Mouse (Mus musculus) heart, postnatal 25 days (tissue): Measurements from ENCODE around the gene Anapc15. TPM values are rescaled to one million over a fixed set of nuclear protein-coding genes. Genes with fewer than 3 reads are reported as not detected.

Experiments used
- DNase-seq: peaks from one replicate; pipeline ENCODE4 v3.0.0; 2022; ENCODE audit warnings: low spot score
- intact Hi-C: fragments of 180-260 bp; cut with DNase I; formaldehyde crosslinking; loops from one replicate; pipeline ENCODE4 v1.15.1; 2025
- total RNA-seq, 2 experiments: library from RNA; stranded (reverse); gene quantifications; 2 replicates each; pipeline ENCODE4 v1.2.3; 2021

Gene Anapc15
- total RNA-seq, 2 experiments from 2014 or later, result 16.5 to 17.9 TPM

DNA sequence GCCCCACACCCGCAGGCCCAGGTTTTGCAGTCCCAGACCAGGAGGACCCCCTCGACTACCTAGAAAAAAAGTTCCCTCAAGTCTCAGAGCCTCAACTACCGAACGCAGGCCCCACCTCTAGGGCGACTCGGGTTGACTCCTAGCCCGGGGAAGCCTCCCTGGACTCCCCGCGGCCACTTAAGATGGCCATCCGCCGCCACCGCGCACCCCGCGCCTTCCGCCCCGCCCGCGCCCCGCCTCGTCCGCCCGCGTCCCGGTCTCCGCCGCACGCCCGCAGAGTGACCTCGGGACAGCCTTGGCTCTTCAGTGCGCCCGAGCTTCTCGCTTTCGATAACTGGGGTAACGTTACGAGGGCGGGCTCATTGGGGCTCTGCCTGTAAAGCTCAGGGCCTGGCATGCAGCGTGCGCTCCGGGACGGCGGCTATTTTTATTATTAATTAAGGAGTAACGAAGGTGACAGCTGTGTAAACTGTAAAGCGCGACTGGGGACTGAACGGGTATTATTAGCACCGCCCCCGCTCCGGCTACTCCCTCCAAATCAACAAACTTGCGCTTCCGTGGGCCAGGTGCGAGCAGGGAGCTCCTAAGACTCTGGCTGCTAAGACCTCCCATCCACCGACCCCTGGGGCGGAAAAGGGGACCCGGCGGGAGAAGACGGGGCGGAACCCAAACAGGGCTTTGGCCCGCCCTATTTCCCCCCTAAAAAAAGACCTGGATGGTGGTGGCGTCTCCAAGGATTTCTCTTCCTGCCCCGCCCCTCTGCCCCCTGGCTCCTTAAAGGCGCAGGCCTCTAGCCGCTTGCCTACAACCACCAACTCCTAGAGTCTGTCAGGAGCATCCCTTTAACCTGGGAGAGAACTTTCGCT, 25.7 kb upstream of the Anapc15 start, which contains the start of gene Inppl1:
Gene Inppl1, minus strand, starts transcription at position 624 of the 866 bp plus-strand sequence.
- intact Hi-C loops, result loop anchor here (2.0 to 5.0 kb wide), 3 partner anchors 15 to 161 kb away; partner anchors contain the start of gene Tomt
- DNase-seq, result peak; percentile 89

DNA sequence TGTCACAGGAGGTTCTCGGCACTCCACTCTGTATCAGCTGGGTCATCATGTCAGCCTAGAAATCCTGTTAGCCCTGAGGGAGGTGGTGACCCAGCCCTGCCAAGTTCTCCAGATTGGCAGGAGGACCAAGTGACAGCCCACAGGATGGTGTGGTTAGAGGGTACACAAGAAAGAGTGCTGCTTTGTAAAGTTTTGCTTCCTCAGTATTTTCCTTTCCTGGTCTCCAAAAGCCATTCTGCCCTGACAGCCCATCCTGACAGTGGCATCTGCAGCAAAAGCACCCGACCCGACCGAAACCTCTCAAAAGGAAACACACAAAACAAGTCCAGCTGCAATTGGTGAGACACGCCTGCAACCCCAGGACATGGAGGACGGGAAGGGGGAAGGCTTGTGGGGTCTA, 19.3 kb upstream of the Anapc15 start:
- intact Hi-C loops, result no loop called here
- no peak for DNase-seq

DNA sequence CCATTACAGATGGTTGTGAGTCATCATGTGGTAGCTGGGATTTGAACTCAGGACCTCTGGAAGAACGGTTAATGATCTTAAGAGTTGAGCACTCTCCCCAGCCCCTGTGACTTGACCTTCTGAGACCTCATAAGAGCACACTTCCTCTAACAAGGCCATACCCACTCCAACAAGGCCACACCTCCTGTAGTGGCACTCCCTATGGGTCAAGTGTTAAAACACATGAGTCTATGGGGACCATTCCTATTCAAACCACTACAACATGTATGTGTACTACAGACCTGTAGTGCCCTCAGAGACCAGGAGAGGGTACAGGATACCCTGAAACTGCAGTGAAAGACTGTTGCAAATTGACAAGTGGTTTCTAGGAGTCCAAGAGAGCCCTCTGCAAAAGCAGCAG, 15.6 kb upstream of the Anapc15 start:
- intact Hi-C loops, result no loop called here
- no peak for DNase-seq

DNA sequence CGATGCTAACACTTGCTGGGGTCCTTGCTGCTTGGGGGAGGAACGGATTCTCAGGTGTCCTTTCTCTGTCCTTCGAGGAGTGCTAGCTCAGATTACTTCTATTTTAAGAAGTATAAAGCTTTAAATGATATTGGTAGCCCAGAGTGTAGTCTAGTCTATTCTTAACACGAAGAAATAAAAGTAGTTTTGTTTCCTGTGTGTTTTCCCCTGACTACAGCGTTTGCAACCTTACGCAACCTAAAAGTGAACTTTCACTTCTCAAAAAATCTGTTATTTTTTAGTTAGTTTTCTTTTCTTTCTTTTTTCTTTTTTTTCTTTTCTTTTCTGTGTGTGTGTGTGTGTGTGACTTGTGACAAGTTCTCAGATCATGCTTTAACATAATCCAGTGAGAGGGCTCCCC, 11.8 kb upstream of the Anapc15 start:
- DNase-seq, result no peak
- intact Hi-C loops, result no loop called here

DNA sequence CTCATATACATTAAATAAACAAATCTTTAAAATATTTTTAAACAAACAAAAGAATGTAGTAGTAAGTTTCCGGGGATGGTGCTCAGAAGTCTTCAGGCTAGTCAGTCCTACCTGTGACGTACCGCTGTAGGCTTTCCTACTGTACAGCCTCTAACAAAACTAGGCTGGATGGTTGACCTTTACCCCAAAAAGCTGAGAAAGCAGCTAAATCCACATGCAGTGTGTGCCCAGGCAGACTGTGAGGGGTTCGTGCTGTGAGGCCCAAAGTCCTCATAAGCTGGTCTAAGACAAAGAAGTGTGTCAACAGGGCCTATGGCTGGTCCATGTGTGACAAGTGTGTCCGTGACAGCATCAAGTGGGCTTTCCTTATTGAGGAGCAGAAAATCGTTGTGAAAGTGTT, 10.7 kb upstream of the Anapc15 start:
- intact Hi-C loops, result no loop called here
- DNase-seq, result no peak

DNA sequence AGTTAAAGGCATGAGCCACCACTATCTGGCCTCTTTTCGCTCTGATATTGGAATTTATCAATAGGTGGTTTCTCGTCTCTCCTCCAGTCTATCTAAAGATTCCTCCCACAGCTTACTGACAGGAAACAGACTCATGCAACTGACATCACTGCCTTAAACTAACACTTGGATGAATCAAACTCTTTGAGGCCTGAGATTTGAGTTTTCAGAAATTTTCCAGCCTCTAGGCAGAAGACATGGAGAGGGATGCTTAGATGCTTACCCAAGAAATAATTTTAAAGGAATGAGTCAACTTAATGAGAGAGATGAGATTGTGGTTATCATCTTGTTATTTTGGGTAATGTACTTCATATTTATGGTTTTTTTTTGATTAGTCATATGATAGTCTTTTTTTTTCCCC, 9.7 kb upstream of the Anapc15 start:
- no peak for DNase-seq
- intact Hi-C loops, result no loop called here

DNA sequence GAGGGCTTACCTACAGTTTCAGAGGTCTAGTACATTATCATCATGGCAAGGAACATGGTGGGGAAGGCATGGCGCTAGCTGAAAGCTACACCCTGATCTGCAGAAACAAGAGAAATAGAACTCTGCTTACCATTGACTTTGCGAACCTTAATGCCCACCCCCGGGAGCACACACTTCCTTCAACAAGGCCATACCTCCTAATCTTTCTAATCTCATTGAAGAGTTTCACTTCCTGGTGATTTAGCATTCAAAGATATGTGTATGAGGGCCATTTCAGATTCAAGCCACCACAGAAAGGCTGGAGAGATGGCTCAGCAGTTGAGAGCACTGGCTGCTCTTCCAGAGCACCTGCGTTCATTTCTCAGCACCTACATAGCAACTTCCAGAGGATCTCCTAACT, 6.4 kb upstream of the Anapc15 start, which contains the start of gene Folr2:
Gene Folr2, minus strand, starts transcription at position 101 of the 400 bp plus-strand sequence.
- intact Hi-C loops, result no loop called here
- no peak for DNase-seq

DNA sequence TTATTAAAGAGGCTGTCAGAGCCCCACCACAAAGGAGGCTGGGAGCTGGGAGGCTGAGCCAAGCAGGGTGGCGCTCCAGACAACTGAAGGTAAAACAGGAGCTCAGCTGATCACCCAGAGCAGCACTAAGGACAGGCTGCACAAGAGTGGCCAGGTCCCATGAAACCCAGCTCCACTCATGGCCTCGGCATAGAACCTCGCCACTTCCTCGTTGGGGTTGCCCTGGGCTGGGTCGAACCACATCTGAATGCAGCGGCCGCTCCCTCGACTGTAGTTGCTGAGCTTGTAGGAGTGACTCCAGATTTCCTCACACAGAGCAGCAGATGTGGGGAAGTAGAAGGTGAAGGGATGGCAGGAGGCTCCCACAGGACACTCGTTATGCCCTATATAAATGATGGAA, 5.2 kb upstream of the Anapc15 start:
- intact Hi-C loops, result no loop called here
- no peak for DNase-seq

DNA sequence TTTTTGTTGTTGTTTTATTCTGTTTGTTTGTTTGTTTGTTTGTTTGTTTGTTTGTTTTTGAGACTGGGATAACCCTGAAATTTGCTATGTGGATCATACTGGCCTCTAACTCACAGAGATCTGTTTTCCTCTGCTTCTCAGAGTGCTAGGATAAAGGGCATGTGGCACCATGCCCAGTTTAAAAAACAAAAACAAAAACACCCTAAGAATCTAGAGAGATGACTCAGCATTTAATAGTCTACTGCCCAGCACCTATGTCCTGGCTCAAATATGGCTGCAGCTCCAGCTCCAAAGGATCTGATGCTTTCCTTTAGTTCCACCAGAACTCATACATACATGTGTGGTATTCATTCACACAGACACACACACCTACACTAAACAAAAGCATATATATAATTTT, 2.5 kb upstream of the Anapc15 start:
- no peak for DNase-seq

DNA sequence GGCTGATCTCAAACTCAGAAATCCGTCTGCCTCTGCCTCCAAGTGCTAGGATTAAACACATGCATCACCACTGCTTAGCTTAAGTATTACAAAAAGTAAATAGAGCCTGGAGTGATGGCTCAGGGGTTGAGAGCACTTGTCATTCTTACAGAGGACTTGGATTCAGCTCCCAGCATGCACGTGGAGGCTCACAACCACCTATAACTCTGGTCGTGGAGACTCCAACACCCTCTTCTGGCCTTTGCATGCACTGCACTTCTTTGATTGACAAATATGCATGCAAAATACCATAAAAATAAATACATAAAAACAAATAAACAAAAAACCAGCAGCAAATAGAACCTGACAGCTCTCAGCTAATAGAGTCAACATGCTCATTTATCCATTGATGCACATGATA, 1.2 kb upstream of the Anapc15 start:
- DNase-seq, result no peak
- intact Hi-C loops, result no loop called here

More for the DNA sequence above, 2.5 kb upstream of the Anapc15 start:
- intact Hi-C loops, result no loop called here

DNA sequence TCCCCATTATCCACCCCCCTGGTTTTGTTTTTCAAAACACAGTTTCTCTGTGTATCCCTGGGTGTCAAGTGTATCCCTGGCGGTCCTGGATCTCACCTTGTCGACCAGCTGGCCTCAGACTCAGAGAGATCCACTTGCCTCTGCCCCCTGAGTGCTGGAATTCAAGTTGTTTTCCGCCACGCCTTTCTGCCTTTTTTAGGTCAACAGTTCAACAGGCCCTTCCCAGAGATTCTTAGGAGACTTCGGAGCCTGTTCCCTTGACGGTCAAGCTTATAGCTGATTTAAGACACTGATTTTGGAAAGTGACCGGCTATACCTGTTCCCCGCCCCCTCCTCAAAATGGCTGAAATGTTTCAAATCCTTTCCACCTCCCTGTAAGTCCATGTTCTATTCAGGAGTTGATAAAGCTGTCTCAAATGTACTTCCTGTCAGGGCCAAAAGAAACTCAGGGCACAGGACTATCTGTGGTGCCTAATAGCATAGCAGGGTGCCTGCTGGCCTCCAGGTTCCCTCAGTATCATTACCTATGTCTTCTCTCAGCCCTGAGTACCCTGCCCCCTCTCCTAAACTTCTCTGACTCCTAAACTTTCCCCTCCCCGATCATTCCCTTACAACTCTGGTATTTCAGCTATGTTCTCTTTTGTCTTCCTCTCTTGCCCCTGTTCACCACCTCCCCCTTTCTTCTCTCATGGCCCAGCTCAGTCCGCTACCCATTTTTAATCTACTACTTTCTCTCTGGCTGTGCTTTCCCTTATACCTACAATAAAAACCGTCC, 3.2 kb downstream of the Anapc15 start:
- intact Hi-C loops, result no loop called here

DNA sequence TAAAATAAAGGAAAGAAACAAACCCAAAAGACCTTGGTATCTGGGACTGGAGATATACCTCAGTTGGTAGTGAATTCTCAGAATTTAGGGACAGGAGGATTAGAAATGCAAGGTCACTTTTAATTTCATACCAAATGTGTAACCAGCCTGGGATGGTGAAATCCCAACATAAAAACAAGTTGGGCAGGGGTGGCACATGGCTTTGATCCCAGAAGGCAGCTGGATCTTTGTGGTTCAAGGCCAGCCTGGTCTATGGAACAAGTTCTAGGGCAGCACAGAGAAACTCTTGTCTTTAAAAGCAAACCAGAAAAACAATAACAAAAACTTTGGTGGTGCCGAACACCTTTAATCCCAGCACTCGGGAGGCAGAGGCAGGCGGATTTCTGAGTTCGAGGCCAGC, 4.0 kb downstream of the Anapc15 start:
- intact Hi-C loops, result no loop called here
- no peak for DNase-seq

More for the DNA sequence above, 3.2 kb downstream of the Anapc15 start:
- no peak for DNase-seq

DNA sequence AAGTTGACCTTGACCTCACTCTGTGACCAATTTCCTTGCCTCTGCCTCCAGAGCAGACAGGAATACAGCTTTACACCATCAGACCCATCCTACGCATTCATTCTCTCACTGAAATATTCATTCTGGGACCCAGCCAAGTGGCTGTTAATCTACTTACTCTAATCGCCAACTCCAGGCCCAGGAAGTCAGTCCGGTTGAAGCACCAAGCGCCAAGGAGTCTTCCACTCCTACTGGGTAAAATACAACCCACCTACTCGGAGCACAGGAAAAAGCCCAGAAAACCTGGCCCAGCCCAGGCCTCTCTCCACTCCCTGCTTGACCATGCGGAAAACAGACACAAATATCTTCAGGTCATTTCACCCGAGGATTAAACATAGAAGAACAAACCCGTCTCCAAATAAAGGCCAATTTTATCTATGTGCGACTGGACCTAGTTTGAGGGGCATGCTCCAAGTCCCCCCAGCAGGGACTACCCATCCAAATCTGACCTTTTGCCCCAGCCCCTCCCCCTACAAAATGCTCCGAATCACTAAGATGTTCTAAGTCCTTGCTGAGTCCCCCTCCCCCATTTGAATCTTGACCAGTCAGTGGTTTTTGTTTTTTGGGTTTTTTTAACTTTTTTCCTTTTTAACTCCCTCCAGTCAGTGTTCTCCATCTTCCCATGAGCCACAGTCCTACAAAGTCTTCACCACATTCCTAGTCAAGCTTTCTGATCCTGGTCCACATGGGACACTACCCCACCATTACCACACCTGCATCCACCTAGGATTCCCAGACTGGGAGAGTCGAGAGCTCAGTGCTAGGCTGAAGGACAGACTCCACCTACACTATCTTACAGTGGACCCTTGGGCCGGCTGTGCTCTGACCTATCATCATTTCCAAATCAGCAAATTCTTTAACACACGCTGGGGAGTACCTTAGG, 5.0 kb downstream of the Anapc15 start:
- intact Hi-C loops, result no loop called here
- no peak for DNase-seq

DNA sequence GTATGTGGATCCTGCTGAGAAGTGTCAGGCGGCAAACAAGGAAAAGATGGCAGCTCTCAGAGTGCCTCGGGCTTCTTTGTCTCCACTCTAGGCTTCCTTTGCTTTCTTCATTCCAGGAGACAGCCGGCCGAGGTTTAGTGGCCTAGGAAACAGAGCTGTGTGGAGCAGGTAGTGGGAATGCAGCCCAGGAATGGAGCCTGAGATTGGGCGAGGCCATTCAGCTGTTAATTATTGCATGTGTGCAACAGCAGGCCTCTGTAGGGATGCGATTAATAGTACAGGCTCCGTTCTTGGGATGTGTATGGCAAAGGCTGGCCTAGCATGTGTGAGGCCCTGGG, 5.6 kb downstream of the Anapc15 start:
- no peak for DNase-seq
- intact Hi-C loops, result no loop called here

DNA sequence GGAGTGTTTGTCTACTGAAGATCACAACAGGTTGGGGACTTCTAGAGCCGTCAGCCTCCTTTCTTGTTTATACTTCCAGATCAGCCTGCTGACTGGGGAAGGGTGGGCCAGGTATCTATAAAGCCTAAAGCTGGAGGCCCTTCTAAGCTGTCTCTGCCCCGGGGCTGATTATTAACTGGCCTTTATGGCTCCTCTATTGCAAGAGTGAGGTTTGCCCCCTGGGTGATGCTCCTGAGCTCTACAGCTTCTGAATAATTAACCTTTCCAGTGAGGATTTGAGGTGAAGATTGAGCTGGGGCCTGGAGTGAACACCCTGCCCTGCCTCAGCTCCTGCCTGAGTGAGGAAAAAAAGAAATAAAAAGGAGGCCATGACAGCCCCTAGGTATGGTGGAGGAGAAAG, 7.1 kb downstream of the Anapc15 start, which contains the start of gene Folr1:
Gene Folr1, minus strand, starts transcription at position 160 of the 400 bp plus-strand sequence.
- no peak for DNase-seq
- intact Hi-C loops, result no loop called here

DNA sequence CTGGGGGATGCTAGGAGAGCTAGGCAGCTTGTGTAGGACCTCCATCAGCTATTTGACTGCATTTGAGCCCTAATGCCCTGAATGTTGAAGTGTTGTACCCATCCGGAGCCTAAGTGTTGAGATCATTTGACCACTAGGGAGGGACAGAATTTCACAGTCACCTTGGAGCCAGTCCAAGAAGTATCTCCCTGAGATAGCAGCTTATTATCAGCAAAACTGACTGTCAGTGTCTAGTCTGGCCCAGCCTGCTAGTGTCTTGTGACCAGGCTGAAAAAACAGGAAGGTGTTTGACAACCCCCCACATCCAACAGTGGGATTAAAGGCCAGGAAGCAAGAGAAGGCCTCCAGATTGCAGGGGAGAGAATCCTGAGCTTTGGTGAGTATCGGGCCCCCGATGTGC, 7.8 kb downstream of the Anapc15 start:
- intact Hi-C loops, result no loop called here
- no peak for DNase-seq

DNA sequence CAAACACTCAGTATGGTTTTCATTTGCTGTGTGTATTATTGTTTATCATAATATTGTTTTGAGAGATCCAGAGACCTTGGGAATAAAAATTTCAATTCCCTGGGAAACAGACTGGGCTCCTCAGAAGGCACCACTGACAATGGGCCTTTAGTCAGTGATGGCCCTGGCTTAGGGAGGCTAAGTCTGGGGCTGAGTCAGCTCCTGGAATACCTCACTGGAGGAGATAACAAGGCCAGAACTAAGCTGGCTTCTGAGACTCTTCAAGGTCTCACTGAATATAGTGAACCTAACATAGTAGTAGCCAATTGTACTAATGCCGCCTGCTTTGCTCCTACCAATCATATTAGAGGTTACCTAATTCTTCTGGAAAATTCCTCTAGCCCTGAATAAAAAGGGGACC, 12.5 kb downstream of the Anapc15 start:
- DNase-seq, result no peak
- intact Hi-C loops, result no loop called here

DNA sequence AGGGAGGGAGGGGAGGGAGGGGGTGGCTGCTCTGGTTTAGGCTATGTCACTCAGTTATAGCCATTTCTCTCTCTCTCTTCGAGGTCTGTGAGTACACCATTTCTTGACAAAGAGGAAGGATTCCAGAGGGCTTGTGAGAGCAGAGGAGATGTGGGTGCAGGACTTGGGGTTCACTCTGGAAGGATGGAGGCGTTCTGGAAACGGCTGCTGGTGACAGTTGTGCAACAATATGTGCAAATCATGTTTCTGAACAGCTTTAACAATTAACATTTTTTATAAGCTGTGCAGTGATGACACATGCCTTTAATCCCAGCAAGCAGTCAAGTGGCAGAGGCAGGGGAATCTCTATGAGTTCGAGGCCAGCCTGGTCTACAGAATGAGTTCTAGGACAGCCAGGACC, 17.3 kb downstream of the Anapc15 start:
- intact Hi-C loops, result no loop called here

DNA sequence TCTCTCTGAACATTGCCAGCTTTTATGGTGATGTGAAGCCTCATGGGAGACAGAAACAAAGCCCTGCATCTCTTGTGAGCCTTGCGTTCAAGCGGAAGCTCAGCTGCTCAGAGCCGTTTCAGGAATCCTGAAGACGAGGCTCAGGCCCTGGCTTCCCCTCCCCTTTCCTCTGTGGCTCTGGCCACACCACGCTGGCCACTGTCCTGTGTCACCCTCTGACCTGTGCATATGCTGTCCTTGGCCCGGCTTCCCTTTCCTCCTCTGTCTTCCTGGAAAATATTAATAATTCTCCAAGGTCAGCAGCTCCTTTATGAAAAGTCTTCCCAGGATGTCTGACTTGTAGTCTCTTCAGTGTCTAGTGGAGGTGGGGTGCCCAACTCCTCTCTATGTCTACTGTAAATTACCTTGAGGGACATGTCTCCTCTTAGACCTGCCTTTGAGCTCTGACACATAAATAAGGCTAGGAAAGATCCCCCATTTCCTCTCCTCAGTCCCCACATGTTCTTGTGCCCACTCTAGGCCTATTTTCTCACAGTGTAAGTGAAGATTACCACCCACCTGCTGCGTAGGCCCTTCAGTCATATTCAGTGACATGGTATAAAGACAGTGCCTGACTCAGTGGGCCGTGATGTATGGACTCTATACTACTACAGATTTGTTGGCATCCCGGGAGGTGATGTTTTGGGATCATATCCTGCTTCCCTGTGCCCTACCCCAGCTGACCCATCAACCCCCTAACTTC, 19.1 kb downstream of the Anapc15 start:
- DNase-seq, result no peak
- intact Hi-C loops, result no loop called here

More for the DNA sequence above, 17.3 kb downstream of the Anapc15 start:
- no peak for DNase-seq
